Mouse (Mus musculus) C2C12 (cell line): ENCODE results near the gene Rassf8.

ENCODE experiments used
- CEBPB ChIP-seq: IDR thresholded peaks from one replicate; pipeline ENCODE4 v1.6.1; 2011; ENCODE audit warnings: low read depth, mild to moderate bottlenecking, control low read depth, moderate library complexity
- CTCF ChIP-seq: IDR thresholded peaks from one replicate; pipeline ENCODE4 v1.5.1; 2011; ENCODE audit not compliant: control insufficient read depth, insufficient read depth, insufficient read length
- MAX ChIP-seq: IDR thresholded peaks from one replicate; pipeline ENCODE4 v1.6.1; 2011; ENCODE audit warnings: mild to moderate bottlenecking, control low read depth

DNA sequence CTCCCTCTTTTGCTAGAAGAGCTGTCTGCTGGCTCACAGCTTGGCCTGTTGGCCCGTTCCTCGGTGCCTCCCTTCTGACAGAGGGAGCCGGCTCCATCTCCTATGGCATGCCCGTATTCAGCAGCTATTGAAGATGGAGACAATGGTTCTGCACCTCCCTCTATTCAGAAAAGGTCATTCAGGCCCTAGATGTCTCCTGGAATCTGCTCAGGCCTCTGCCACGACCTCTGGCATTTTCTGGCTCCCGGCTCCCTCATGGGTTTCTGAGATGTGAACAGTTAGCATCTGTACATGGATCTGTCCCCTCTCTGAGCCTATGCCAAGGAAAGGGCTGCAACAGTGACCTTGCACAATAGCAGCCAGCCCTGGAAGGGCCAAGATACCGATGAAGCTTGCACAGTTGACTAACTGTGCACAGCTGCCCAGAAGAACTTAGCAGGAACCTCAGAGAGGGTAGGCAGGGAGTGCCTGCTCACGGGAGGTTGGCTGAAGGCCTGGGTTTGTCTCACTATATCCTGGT lies 45.5 kb upstream of the Rassf8 start:
- TF ChIP-seq MAX (no peak), CTCF (no peak), CEBPB (no peak)
